Mouse (Mus musculus) midbrain, embryonic 11.5 days (tissue): ENCODE measurements at regions not wholly inside any gene's neighbourhood (a gene's known extent, or its start where the extent isn't known, plus 50 kb on each side); places are given as distances from the start of the nearest gene placed in this dataset.
A peak's percentile ranks its signal among the peaks of the same experiment; 100 is the strongest.

Experiments used
- ATAC-seq: fragments of 200-750 bp; cut with Nextera tagmentation; 2 replicates; pipeline ENCODE4 v1.8.0; 2017; ENCODE audit warnings: moderate TSS enrichment, moderate library complexity; ENCODE audit not compliant: low FRiP score
- DNase-seq: peaks from one replicate; pipeline ENCODE4 v3.0.0; 2015; ENCODE audit warnings: low spot score; ENCODE audit errors: missing footprints
- H3K27ac ChIP-seq: fragments of 300-500 bp; sonication (generic); 2 replicates; pipeline ENCODE4 v1.5.1; 2014; ENCODE audit warnings: low read depth, low read length
- H3K27me3 ChIP-seq: fragments of 300-500 bp; sonication (generic); 2 replicates; pipeline ENCODE4 v1.6.1; 2014; ENCODE audit warnings: mild to moderate bottlenecking, low read length, moderate library complexity, mixed read lengths; ENCODE audit not compliant: control insufficient read depth, insufficient read depth
- H3K36me3 ChIP-seq: fragments of 300-500 bp; sonication (generic); 2 replicates; pipeline ENCODE4 v1.6.1; 2014; ENCODE audit warnings: mild to moderate bottlenecking, low read length, moderate library complexity, mixed read lengths; ENCODE audit not compliant: control insufficient read depth, insufficient read depth
- H3K4me1 ChIP-seq: fragments of 300-500 bp; sonication (generic); 2 replicates; pipeline ENCODE4 v1.6.1; 2014; ENCODE audit warnings: low read length; ENCODE audit not compliant: control insufficient read depth, insufficient read depth
- H3K4me2 ChIP-seq: fragments of 300-500 bp; sonication (generic); 2 replicates; pipeline ENCODE4 v1.6.1; 2014; ENCODE audit warnings: mild to moderate bottlenecking, moderate library complexity
- H3K4me3 ChIP-seq: fragments of 300-500 bp; sonication (generic); 2 replicates; pipeline ENCODE4 v1.5.1; 2014; ENCODE audit warnings: low read depth, low read length
- H3K9ac ChIP-seq: fragments of 300-500 bp; sonication (generic); 2 replicates; pipeline ENCODE4 v1.6.1; 2014; ENCODE audit warnings: low read length
- H3K9me3 ChIP-seq: fragments of 300-500 bp; sonication (generic); 2 replicates; pipeline ENCODE4 v1.6.1; 2016; ENCODE audit warnings: low read length; ENCODE audit not compliant: control insufficient read depth
- WGBS: fragments of 180-500 bp; shearing (Covaris S2); extraction: QIAGEN DNeasy Blood & Tissue Kit; methylation state at CpG from one replicate; pipeline ENCODE4 v1.1.7; 2014; 5-methylcytosine and 5-hydroxymethylcytosine counted together

- DNase-seq (no peak), ATAC-seq (no peak)
- Histone ChIP-seq H3K27me3 (no peaks in the 10 kb centered on the region), H3K36me3 (no peaks in the 10 kb centered on the region), H3K4me1 (no peaks in the 10 kb centered on the region), H3K4me3 (no peak overlapping the region), H3K9me3 (no peaks in the 10 kb centered on the region), H3K27ac (no peak overlapping the region), H3K4me2 (no peak overlapping the region), H3K9ac (no peak overlapping the region)
- WGBS: 83% methylated on average over 2 of the region's 2 CpGs
These were observed 356.6 kb downstream of the Smarca1 start for GRCm38 (mm10) chrX:47536130-47536529.

GRCm38 (mm10) chrX:47495056-47495455 lies 397.7 kb downstream of the Smarca1 start:
- Histone ChIP-seq H3K9me3 (no peaks in the 10 kb centered on the region), H3K4me2 (no peak overlapping the region), H3K4me1 (no peaks in the 10 kb centered on the region), H3K36me3 (no peaks in the 10 kb centered on the region), H3K4me3 (no peak overlapping the region), H3K9ac (no peak overlapping the region), H3K27ac (no peak overlapping the region), H3K27me3 (no peaks in the 10 kb centered on the region)
- DNase-seq: no peak
- ATAC-seq: no peak
- 49% methylated on average over 2 of the region's 2 CpGs for WGBS

GRCm38 (mm10) chrX:47482728-47483127 lies 410.0 kb downstream of the Smarca1 start:
- H3K4me2 ChIP-seq: no peak overlapping the region
- 72% methylated on average over 3 of the region's 3 CpGs for WGBS
- no peak overlapping the region for H3K27ac ChIP-seq
- H3K9ac ChIP-seq: no peak overlapping the region
- DNase-seq (no peak), ATAC-seq (no peak)
- no peaks in the 10 kb centered on the region for H3K36me3 ChIP-seq
- no peak overlapping the region for H3K4me3 ChIP-seq
- H3K4me1 ChIP-seq: no peaks in the 10 kb centered on the region
- no peaks in the 10 kb centered on the region for H3K9me3 ChIP-seq
- H3K27me3 ChIP-seq: no peaks in the 10 kb centered on the region

GRCm38 (mm10) chrX:47478226-47478625 lies 414.5 kb downstream of the Smarca1 start:
- WGBS: 63% methylated on average over 4 of the region's 4 CpGs
- H3K9me3 ChIP-seq: no peaks in the 10 kb centered on the region
- H3K27me3 ChIP-seq: no peaks in the 10 kb centered on the region
- H3K27ac ChIP-seq: no peak overlapping the region
- H3K36me3 ChIP-seq: no peaks in the 10 kb centered on the region
- no peak for ATAC-seq
- no peak overlapping the region for H3K4me2 ChIP-seq
- no peak for DNase-seq
- no peak overlapping the region for H3K4me3 ChIP-seq
- no peaks in the 10 kb centered on the region for H3K4me1 ChIP-seq
- no peak overlapping the region for H3K9ac ChIP-seq

- WGBS: 43% methylated on average over 5 of the region's 5 CpGs
- ATAC-seq (peak; percentile 64), DNase-seq (peak; percentile 85)
- H3K4me3 ChIP-seq: no peak overlapping the region
- H3K4me2 ChIP-seq: no peak overlapping the region
- no peak overlapping the region for H3K9ac ChIP-seq
- H3K27me3 ChIP-seq: no peaks in the 10 kb centered on the region
- no peaks in the 10 kb centered on the region for H3K4me1 ChIP-seq
- H3K27ac ChIP-seq: no peak overlapping the region; the same call in 1 of the 2 replicates
- H3K9me3 ChIP-seq: no peaks in the 10 kb centered on the region
- no peaks in the 10 kb centered on the region for H3K36me3 ChIP-seq
These were observed 425.9 kb downstream of the Smarca1 start for GRCm38 (mm10) chrX:47466721-47467499.

GRCm38 (mm10) chrX:47461660-47462490 lies 430.9 kb downstream of the Smarca1 start:
- no peak overlapping the region for H3K4me2 ChIP-seq
- ATAC-seq: peak; percentile 88
- 47% methylated on average over 9 of the region's 9 CpGs for WGBS

More at GRCm38 (mm10) chrX:47461660-47462490, 430.9 kb downstream of the Smarca1 start:
- Histone ChIP-seq H3K27ac (peak overlapping the region; percentile 16; the same call in 1 of the 2 replicates), H3K4me3 (no peak overlapping the region), H3K36me3 (no peaks in the 10 kb centered on the region), H3K27me3 (no peaks in the 10 kb centered on the region), H3K9ac (no peak overlapping the region), H3K4me1 (no peaks in the 10 kb centered on the region), H3K9me3 (no peaks in the 10 kb centered on the region)
- peak; percentile 83 for DNase-seq
